Mouse (Mus musculus): Measurements from ENCODE around the gene Ankrd49. TPM values are rescaled to one million over a fixed set of nuclear protein-coding genes. Genes with fewer than 3 reads are reported as not detected.

The Ankrd49 gene
- total RNA-seq (2021): 10 to 100 TPM; 12.7 to 19.6 TPM

GRCm38 (mm10) chr9:14784039-14785002 is at the start of gene Ankrd49, which contains the start of gene Mre11a:
Gene Ankrd49, minus strand, starts transcription at chr9:14784856.
Gene Mre11a, plus strand, starts transcription at chr9:14784654.
- DNase-seq: peak; percentile 88 to 91

DNA sequence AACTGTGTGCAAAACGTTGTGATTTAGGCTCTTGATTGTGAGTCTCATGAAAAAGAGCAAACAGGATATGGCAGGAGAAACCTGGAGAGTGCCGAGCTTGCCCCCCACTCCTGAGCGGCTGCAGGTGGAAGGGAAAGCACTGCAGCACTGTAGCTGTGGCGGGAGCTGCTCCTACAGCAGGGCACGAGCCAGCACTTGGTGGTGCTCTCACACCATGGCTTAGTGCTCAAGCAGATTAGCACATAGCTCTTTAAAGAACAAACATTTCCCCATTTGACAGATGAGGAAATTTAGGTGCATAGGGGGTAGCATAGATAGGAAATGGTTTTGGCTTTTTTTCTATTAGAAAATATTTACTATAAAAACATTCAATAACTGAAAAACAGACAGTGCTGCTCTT is 47.4 kb upstream of the Ankrd49 start:
- no peak for DNase-seq

DNA sequence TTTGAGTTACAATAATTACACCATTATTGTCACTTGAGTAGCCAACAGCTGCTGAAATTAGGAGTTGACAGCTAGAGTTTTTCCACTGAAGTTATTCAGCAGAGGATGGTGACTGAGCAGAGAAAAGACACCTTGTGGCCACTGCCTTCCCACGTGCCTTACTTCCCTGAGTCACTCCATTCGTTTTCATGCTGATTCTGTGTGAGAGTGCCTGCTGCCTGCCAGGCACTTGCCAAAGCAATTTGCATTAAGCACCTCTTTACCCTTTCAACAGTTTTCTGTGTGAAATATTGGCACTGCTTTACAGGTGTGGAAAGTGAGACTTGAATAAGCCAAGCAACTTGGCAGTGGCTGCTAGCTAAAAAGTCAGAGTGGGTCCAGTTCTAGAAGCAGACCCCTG is 43.2 kb upstream of the Ankrd49 start:
- no peak for DNase-seq

DNA sequence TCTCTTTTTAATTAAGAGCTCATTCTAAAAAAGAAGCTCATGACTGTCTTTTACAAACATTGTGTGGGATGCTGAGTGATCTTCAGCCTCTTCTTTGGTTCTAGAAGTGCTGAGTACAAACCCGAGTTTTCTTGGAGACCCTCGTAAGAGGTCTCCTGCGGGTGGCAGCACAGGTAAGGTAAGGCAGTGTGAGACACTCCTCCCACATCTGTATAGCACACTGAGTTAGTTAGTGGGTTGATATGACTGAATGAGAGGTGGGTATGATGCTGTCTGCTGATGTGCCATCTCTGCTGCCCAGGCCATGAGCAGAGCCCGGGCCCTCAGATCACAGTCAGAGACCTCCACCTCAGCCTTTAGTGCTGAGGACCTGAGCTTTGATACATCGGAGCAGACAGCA is 40.2 kb upstream of the Ankrd49 start:
- no peak for DNase-seq

DNA sequence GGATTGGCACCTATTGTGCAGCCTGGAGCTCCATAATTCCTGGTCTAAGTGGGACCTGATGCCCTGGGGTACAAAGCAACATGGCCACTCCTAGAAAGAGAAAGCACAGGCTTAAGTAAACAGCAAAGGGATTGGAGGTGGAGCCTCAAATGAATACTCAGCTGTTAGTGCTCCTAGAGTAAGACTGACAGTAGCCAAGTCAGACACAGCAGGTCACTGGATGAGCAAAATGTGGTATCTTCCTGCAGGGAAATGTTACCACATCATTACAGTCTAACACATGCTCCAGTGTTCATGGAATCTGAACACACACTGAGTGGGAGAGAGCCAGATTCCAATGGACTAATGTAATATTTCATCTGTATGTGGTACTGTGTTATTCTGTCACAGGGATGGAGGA is 36.7 kb upstream of the Ankrd49 start:
- DNase-seq: no peak

- DNase-seq: peak in 1 of 2 experiments; percentile 4
Observed at GRCm38 (mm10) chr9:14810111-14810510, 25.5 kb upstream of the Ankrd49 start.

DNA sequence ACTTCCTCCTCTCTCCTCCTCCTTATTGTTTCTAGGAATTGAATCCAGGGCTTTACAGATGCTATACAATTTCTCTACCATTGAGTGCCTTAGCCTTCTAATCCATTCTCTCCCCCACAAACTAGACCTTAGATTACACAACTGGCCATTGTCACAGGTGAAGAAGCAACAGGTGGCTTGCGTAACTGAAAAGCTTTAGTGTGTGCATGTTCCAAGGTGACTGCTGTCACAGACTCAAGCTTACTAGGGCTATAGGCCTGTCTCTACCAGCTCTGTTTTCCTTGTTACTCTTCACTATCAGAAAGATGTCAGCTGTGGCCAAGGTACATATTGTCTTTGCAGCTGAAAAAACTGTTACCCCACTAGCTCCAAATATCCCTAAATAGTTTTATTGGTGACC is 22.1 kb upstream of the Ankrd49 start:
- no peak for DNase-seq

- no peak for DNase-seq
Observed at GRCm38 (mm10) chr9:14805714-14806113, 21.1 kb upstream of the Ankrd49 start.

DNA sequence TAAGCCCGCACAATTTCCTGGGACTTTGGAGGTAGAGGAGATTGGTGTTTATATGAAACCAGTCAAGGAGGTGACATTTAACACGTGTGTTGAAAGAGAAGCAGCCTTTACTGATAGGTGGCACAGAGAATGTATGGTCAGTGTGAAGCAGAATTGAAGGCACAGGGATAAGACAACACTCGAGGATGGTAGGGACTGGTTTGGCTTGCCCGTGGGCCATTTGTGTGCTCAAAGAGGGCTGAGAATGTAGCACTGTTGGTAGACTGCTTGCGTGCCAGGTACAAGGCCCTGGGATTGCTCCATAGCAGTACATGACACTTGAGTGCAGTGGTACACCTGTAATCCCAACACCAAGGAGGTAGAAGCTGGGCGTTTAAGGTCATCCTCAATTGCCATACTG is 2.7 kb upstream of the Ankrd49 start:
- DNase-seq: no peak

GRCm38 (mm10) chr9:14778341-14778740 is 6.3 kb downstream of the Ankrd49 start:
- no peak for DNase-seq

GRCm38 (mm10) chr9:14773813-14774212 is 10.8 kb downstream of the Ankrd49 start:
- no peak for DNase-seq

- no peak for DNase-seq
Observed at GRCm38 (mm10) chr9:14772074-14772473, 12.6 kb downstream of the Ankrd49 start.

DNA sequence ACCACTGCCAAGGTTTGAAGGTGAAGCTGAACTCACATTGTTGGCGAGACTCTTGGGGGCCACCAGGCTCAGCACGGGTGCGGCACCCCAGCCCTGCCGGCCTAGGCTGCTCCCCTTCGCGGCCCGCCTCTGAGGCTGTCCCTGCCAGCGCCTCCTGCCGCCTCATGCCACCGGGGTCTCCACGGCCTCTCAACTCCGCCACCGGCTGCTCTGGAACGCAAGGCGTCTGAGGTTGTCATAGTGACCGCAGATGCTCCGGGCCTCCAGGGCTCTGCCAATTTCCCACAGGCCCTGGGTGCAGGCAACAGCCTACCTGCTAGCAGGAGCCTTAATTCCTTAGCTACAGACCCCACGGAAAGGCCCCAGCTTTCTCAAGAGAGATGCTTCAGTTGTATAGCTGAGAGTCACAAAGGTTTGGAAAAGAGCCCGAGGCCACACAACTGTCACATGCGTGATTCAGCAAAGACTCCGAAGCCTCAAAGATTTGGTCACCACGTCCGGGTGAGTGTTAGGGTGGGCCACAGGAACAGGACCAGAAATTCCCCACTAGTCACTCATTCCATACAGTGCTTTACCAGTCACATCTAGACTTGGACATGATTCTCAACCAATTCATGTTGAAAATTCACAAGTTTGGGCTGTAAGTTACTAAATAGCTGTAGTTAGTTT is 13.7 kb downstream of the Ankrd49 start, which contains the start of gene 1700012B09Rik:
Gene 1700012B09Rik, minus strand, starts transcription at position 228 of the 669 bp plus-strand sequence.
- DNase-seq: no peak

DNA sequence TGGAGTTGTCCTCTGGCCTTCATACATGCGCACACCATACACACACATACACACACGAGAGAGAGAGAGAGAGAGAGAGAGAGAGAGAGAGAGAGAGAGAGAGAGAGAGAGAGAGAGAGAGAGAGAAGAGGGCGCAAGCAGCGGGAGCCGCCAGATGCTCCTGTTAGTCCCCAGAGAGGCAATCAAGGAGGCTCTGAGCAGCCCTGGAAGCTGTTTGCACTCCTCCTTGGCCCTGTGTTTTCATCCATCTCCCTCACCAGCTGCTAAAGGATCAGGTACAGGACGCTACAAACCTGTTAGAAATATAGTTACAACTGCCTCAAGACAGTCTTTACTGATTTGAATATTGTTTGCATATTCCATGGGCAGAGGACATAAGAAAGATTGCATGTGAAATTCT is 14.8 kb downstream of the Ankrd49 start:
- DNase-seq: no peak

DNA sequence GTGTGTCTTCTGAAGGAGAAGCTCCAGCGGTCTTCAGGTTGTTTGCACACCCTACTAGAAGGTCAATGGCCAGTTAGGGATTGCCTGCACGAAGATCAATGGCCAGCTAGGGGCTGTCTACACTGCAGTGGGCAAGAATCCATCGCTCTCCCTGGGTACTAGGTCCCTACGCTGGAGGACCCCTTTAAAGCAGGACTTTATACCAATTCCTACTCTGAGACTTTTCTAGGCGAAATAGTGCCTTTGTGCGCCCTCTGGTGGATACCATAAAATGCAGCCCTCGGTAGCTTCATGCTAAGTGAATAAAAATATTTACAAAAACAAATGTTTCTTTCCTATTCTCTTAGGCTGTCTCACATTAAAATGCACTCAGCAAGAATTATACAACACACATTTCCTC is 19.9 kb downstream of the Ankrd49 start:
- peak; percentile 19 to 56 for DNase-seq

DNA sequence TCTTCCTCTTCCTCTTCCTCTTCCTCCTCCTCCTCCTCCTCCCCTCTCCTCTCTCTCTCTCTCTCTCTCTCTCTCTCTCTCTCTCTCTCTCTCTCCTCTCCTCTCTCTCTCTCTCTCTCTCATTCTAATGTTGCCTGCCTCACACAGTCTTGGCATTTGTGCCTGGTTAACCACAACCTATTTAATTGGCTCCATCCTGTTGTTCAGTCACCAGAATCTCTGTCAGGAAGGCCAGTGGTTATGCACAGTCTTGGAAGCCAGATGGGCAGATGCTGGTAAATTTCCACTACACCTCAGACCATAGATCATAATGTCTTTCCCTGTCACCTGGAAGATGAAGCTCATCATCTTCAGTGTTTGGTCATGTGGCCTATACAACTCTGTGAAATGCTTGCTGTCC is 25.4 kb downstream of the Ankrd49 start:
- no peak for DNase-seq

DNA sequence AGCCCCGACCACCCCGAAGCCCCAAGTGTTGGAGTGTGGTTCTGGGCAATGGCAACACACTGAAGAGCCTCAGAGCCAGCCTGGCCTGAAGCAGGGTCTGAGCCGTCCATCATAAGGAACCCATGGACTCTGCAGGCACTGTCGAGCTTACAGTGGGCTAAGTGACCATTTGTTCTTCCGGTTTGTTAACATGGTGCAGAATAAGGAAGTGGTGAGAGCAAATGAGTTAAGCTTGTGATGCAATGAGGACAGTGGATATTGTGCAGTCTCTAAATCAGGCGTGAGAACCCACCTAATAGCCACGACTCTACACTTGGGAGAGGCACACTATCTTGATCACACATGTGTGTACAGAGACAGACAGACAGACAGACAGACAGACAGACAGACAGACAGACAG is 26.1 kb downstream of the Ankrd49 start:
- DNase-seq: no peak

GRCm38 (mm10) chr9:14754469-14754868 is 30.2 kb downstream of the Ankrd49 start:
- DNase-seq: no peak

- DNase-seq: no peak
Observed at GRCm38 (mm10) chr9:14753947-14754346, 30.7 kb downstream of the Ankrd49 start.

DNA sequence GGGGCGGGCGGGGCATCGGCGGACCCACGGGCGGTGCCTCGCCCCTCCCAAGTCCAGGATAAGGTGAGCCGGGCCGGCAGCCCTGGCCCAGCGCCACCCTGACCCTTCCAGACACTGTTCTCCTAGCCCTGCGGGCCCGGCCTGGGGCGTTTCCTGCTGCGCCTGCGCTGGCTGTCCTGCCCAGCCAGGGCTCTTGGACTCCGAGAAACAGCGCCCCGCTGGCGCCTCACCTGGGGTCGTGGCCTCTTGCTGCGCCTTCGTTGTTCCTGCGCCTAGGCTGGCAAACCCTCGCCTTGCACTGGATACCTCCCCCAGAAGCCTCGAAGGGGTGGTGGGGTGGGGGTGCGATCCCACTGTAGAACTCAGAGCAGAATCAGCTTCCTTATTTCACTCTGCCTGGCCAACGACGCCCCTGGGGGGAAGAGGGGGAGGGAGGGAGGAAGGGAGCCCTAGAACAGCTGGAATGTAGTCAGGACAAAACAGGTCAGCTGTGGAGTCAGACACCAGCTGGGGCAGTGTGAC is 32.6 kb downstream of the Ankrd49 start, which contains the start of gene Fut4:
Gene Fut4, minus strand, starts transcription at position 393 of the 522 bp plus-strand sequence.
- peak; percentile 11 to 15 for DNase-seq

DNA sequence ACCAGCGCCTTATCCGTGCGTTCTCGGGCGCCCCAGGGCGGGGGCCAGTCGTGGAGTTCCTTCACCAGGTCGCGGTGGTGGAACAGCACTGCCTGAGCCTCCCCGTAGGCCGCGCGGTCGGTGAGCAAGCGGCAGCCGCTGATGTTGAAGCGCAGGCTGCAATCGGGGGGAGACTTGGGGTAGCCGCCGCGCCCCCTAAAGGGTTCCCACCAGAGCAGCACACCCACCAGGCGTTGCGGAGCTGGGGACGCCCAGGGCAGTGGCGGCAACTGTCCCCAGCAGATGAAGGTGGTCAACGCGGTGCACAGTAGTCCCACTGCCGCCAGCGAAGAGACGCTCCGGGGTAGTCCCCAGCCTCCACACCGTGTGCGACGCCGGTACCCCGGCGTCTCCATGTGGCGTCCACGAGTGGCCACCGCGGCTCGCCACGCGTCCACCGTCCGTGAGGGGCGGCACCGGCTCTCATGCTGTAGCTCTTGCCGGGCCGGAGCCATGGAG is 33.1 kb downstream of the Ankrd49 start:
- DNase-seq: no peak

DNA sequence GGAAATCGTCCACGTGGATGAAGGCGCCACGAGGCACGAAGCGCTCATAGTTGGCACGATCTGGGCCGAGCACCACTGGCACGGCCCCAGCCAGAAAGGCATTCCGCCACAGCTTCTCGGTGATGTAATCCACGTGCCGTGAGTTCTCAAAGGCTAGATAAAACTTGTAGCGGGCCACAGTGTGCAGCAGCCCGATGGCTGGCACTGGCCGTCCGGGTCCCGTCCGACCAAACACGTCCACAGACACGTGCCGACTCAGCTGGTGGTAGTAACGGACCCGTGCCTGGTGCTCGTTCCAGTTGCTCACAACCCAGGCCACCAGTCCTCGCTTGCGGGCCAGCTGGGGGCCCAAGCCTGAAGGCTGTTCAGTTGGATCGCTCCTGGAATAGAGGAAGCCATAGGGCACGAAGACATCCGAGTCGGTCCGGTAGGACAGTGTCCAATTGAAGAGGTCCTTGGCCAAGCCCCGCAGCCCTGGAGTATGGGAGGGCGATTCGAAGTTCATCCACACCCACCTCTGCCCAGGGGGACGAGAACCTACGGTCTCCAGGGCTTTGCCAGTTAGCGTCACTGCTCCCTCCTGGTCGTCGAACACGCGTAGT is 33.7 kb downstream of the Ankrd49 start:
- no peak for DNase-seq

Data from layer of hippocampus, postnatal 36 days (tissue).